Mouse (Mus musculus) lung, postnatal 4 days (tissue): ENCODE measurements around the gene Eif2ak4.

ENCODE experiments used
- DNase-seq, 2 experiments: peaks; one replicate each; pipeline ENCODE4 v3.0.0; 2021

Eif2ak4 gene

DNA sequence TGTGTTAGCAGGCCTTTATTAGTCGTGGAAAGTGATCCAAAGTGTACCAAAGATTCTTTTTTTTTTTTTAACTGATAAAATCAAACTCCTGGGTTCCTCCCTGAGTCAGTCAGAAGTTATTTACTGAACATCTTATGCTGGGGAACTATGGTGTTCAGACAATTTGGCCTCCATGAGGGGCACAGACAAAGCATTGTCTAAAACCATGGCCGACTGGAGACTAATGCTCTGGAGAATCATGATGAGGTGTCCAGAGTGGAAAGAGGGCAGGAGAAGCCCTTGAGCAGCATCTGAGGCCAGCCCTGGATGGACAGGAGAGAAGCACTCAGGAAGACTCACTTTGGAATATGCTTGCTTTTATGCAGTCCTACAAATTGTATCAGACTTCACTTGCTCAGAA is 18.4 kb downstream of the Eif2ak4 start:
- no peak for DNase-seq

DNA sequence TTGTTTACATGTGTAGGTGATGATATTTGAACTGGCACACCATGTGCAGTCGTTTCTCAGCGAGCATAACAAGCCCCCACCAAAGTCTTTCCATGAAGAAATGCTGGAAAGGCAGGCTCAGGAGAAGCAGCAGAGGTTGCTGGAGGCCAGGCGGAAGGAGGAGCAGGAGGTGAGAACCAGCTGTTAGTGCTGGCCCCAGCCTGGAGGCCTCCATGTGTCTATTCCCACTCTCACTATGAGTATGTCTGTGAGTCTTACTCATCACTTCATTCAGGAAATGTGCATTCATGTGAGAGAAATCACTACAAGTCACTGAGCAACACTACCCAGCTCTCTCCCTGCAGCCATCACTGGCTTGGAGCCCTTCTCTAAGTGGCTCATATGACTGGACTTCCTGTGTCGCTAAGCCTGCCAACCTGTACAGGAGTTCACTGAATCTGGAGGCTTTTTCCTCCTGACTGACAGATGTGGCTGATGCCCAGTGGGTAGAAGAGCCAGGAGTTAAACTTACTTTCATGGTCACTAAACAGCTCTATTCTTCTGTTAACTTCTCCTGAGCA is 20.0 kb downstream of the Eif2ak4 start:
- DNase-seq = peak in 1 of 2 experiments; percentile 62

DNA sequence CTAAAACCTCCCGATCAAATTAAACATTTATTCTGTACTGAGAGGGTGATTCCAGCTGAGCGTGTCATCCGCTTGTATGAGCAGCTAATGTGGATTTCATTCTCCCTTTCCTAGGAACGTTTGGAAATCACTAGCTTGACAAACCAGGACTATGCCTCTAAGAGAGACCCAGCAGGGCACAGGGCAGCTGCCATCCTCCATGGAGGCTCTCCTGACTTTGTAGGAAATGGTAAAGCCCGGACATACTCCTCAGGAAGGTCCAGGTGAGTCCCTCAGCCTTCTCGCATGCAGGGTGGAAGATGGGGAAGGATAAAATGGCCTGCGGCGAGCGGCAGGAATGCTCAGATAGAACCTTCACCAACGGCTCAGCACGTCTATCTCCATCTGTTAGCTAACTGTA is 24.4 kb downstream of the Eif2ak4 start:
- DNase-seq = no peak

DNA sequence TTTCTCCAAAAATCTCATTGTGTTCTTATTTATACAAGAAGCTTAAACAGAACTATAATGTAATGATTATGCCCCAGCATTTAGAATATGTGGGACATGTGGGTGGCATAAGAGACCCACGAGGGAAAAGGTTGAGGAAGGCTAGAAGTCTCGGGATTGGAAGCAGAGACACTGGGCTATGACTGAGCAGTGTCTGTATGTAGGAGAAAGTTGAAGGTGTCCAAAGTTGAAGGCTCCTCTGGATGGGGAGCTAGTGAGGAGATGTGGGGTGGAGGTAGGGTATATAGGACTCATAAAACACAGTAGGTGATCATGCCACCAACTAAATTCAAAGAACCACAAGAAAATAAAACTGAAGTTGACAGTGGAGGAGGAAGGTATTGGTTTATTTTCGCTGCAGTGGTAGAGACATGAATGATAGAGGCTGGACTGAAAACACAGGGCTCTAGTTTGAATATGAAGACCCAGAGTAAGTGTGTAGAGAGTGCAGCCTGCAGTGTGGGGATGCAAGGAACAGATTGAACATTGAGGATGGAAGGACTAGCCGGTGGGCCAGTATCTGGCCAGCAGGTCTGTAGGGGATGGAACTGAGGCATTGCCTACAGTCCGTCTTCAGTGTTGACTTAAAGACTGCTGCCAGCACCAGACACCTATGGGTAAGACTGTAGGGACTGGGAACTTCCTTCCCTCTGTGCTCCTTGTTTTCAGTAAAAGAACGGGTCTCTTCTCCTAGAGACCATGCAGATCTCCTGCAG is 27.4 kb downstream of the Eif2ak4 start:
- no peak for DNase-seq

DNA sequence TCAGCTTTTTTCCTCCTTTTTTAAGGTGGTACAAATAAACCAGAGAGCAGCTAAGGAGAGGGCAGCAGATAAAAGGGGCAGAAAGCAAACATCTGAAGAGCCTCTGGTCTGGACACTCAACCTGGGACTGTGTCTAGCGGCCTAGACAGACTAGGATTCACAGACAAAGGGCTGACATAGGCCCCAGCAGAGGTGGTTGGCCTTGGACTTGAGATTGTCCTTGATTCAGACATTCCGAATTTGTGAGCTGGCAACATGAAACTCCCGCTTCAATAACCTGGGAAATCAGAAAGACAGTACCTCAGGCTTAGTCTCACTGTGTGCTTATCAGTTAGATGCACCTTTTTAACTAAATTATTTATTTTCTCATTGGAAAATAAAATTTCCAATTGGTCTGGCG is 29.7 kb downstream of the Eif2ak4 start:
- DNase-seq = no peak

DNA sequence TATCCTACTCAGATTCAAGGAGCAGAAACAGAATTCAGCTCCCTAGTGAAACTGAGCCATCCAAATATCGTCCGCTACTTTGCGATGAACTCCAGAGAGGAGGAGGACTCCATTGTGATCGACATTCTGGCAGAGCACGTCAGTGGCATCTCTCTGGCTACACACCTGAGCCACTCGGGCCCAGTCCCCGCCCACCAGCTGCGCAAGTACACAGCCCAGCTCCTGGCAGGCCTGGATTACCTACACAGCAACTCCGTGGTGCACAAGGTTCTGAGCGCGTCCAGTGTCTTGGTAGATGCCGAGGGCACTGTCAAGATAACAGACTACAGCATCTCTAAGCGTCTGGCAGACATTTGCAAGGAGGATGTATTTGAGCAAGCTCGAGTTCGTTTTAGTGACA is 33.5 kb downstream of the Eif2ak4 start:
- DNase-seq = peak; percentile 20 to 50

DNA sequence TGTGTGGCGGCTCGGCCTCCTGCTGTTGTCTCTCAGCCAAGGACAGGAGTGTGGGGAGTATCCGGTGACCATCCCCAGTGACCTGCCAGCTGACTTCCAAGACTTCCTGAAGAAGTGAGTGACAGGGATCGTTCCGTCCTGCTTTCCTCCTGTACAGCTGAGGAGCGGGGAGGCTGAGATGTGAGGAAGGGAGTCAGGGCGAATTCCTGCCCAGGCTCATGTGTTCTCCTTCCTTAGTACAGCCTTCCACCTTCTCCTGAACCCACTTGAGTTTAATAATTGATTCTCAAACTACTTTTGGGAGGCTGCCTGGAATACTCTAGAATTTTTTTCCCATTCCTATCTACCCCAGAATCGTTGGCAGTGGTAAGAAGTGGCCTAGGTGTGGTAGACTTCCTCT is 34.0 kb downstream of the Eif2ak4 start:
- peak; percentile 38 to 54 for DNase-seq

DNA sequence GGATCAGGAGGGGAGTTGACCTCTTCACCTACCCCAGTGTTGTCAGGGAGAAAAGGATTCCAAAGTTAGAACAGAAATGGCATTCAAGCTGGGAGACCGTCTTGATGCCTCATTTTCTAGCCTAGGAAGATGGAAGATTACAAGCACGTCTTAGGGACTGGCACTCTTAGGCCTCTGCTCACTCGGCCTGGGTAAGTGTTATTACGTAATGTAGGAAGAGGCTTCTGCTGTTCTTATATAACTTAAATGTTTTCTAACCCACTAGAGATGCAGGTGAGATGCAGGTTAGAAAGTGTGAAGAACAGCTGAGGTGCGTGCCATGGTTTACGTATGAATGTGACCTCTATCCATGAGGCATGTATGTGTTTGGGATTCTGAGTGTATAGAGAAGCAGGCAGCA is 39.9 kb downstream of the Eif2ak4 start:
- no peak for DNase-seq

DNA sequence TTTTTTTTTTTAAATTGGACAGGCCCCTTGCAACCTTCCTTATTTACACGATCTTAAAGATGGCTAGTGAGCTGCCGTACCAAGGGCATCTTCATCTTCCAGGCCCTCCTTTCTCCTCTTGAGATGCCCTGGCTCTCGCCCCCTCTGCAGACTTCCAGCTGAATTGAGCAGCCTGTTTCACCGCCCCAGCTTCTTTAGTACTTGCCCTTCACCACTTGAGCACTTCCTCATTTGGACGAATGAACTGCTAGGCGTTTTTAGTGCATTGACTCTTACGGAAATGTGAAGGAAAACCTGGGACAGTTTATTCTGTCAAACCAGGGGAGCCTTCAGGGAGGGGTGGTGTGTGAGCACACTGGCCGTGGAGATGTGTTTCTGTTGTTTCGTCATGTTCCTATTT is 40.9 kb downstream of the Eif2ak4 start:
- DNase-seq = no peak

DNA sequence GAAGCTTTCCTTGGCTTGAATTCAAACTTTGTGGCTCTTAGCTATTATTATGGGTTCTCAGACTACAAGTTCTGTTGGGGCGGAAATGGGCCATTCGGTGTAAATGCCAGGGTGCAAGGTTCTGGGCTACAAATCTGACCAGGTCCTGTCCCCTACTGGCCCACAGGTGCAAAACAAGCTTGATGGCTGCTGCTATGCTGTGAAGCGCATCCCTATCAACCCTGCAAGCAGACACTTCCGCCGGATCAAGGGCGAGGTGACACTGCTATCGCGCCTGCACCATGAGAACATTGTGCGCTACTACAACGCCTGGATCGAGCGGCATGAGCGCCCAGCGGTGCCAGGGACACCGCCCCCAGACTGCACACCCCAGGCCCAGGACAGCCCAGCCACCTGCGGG is 42.2 kb downstream of the Eif2ak4 start:
- DNase-seq = no peak

DNA sequence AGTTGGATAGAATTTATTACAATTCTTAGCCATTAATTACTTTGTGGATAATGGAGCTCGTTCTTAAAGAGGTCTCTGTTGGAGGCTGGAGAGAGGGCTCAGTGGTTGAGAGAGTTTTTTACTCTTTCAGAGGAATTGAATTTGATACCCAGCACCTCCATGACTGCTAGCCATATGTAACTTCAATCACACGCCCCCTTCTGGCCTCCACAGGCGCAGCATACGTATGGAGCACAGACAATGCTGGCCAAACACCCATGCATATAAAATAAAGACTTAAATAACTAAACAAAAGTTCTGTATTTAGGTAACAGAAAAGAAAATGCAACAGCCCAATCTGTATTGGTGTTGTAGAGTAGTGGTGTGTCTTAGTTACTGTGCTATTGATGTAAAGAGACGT is 43.2 kb downstream of the Eif2ak4 start:
- peak in 1 of 2 experiments; percentile 56 for DNase-seq

DNA sequence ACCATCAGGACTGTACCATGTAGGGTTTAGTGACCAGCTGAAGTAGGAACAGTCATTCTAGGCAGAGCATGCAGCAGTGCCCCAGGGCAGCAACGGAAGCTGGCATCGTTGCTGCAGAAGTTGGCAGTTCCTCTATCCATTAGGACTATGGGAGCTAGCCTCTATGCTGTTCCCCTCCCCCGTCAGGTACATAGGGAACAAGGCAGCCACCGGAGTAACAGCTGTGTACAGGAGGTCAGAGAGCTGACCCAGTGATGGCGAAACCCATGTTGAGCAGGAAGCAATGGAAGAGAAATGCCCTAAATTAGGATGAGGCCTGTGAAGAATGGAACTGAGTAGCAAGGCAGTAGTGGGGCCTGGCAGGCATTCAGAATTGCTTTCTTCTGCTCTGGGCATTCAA is 53.8 kb downstream of the Eif2ak4 start:
- DNase-seq = no peak

DNA sequence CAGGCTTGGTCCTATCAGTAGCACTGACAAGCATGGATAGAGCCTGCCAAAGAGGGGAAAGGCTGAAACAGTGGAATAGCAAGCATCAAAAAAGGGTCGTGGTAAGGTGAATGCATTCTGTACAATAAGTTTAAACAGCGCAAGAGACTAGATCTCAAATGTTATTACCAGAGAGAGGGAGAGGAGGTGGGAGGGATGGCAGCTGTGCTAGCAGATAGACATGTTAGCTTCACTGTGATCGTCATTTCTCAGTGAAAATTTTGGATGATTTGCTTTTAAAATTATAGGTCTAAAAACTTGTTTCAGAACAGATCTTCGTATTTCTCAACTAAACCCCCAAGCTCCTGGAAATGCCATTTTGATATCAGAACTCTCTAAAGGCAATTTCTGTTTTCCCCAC is 54.3 kb downstream of the Eif2ak4 start:
- DNase-seq = no peak

DNA sequence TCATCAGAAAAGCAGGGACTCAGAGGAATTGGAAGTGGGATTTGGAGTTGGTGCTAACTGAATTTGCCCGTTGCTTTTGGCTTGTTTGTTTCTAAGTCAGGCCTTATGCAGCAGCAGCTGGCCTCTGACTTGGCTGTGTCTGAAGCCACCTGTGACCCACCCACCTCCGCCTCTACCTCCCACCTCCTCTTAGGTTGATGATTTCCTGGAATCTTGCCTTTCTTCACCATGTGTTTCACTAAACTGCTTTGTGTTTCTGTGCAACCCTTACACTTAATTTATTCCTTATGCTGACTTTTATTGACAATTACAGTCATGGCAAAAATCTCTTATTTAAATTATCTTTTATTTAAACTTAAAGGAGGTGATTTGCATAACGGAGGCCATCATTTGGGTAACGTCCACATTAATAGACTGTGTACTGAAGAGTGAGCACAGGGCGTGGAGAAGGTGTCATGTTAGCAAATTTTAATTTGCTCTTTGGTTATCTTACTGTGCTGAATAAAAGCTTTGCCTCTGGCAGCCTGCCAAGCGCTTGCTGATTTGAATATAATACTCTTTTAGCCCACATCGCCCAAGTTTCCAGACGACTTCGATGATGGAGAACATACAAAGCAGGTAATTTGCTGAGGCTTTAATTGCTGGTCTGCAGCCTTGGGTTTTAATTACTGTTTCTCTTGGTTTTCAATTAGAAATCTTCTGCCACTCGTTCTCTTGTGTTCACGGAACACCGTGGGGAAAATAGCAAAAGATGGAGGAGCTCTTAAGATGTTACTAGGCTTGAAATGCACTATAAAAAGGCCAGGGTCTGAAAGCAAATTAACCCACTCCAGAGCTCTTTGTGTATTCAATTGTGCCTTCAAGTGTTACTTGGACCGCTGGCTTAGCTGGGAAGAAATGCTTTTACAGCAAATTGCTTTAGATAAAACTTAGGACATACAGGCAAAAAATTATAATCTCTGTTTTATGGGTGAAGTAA is 57.6 kb downstream of the Eif2ak4 start:
- DNase-seq = no peak

DNA sequence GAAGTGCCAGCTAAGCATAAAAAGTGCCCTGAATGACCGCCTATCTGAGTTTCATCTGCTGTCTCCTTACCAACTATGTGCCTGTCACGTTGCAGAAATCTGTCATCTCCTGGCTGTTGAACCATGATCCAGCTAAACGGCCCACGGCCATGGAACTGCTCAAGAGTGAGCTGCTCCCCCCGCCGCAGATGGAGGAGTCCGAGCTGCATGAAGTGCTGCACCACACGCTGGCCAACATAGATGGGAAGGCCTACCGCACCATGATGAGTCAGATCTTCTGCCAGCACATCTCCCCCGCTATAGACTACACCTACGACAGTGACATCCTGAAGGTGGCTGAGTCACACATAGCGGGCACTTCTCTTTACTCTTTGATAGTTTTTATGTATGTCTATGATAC is 59.8 kb downstream of the Eif2ak4 start:
- no peak for DNase-seq

DNA sequence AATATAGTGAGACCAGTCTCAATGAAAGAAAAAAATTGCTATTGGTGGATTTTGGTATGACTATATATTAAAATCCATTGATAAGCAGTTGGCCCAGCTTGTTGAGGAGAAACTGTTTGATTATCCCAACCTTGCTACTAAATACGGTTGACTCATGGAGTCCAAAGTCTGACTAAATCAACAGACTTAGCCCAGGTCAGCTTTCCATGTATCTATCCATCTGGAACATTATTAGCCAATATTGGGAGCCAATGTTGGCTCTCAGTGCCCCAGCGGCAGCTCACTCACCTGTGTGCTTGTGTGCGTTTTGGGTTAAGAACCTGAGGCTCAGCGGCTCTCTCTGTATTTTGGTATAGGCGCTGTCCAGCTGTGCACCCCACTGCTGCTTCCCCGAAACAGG is 62.6 kb downstream of the Eif2ak4 start:
- DNase-seq = no peak

DNA sequence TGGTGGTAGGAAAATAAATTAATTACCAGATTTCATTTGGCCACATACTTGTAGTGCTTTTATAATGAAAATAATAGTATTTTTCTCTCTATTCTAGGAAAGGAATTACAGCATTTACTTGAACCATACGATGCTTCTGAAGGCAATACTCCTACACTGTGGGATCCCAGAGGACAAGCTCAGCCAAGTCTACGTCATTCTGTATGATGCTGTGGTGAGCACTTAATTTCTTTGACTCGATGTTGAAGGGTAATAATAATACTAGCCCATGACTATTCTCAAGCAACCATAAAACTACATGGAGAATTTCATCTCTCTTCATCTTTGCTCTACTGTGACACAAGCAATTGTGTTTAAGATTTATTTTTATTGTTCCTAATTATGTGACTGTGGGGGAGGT is 68.6 kb downstream of the Eif2ak4 start:
- no peak for DNase-seq

DNA sequence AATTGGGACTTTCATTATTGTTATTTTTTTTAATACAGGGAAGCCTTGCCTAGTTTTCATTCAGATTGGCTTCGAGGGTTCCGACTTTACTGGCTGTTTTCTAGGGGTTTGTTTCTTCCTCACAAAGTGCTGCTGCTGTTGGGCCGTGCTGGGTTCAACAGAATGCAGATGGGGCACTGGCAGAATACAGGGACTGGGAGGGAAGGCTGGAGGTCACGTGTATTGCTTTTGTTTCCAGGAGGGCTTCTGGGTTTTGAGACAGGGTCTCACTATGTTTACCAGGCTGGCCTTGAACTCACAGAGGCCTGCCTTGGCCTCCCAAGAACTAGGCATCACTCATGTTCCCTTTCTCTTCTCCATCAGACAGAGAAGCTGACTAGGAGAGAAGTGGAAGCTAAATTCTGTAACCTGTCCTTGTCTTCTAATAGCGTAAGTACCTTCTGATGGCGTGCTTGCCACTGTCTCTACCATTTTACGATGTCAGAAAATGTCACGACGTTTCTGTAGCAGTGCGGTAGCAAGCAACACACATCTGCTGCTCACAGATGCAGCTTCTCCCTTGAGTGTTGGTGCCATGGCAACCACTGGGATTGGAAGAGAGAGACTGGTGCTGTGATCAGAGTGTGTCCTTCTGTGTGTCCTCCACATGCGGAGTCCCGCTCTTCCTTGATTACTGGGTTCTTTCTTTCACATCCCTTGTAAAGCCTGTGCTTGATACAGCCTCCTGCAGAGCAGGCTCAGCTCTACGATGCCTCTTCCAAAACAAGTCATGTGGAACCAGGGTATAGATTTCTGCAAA is 69.2 kb downstream of the Eif2ak4 start:
- no peak for DNase-seq

DNA sequence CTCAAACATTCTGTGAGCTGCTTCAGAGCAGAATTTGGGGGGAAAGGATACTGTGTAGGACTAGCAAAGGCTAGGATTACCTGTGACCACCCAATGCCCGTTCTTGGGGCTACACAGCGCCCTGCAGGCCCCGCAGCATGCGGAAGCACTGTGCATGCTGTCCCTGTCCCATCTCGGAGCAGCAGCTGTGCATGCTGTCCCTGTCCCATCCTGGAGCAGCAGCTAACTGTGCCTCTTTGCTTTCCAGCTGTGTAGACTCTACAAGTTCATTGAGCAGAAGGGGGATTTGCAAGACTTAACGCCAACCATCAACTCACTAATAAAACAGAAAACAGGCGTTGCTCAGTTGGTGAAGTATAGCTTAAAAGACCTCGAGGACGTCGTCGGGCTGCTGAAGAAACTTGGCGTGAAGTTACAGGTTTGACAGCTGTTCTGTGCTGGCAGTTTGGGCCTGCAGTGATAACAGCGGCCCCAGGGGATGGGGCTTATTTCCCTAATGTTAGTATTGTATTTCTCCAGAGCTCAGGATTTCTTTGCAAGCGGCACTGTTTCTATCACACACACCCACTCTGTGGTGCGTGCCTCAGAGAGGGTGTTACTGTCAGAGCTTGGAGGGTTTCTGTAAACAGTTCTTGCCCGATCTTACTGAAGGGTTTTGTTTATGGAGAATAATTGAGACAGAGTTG is 73.2 kb downstream of the Eif2ak4 start:
- DNase-seq = peak; percentile 38 to 77

DNA sequence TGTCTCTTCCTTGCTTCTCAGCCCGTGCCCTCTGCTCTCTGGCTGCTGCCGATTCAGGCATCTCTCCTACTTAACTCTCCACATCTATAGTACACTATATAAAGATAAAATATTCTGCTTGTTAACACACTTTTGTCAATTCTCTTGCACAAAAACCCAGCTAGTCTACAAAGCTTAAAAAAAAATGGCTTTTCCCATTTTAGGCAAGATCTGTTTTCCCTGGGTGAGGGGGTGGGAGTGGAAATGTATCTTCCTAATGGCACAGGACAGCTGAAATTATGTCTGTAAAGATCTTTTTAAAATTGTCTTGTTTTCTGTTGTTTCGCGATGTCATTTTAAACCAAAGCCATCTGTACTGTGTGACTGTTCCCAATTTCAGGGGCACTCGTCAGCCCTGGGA is 75.1 kb downstream of the Eif2ak4 start:
- DNase-seq = no peak

DNA sequence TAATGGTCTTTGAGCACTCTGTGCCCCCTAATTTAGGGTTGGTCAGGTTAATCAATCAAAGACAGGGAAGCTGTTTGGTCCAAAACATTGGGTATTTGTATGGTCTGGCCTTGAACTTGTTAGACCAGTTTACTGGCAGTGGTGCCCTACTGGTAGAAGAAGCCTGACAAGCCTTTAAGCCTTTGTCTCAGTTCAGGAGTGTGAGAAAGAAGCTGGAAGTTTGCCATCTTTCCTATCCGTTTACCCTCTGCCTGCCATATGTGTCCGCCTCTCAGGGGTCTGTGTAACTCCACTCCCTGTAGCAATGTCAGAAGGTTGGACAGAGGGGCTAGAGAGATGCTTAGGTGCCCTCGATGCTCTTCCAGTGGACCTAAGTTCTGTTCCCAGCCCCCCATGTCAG is 76.0 kb downstream of the Eif2ak4 start:
- no peak for DNase-seq

DNA sequence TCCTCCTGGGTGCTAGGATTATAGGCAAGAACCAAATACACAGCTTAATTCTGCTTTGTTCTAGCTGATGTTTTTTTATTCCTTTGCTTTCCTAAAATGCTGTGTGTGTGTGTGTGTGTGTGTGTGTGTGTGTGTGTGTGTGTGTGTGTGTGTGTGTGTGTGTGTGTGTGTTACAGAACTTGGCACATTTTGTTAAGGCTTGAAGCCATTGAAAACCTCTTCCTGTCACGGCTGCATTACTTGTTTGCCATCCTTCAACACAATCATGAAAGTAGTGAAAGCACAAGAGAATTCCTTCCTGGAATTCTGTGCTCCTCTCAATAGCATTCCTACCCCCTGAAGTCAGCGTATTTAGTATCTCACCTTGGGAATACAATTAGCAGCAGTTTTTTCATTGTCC is 77.5 kb downstream of the Eif2ak4 start:
- DNase-seq = no peak
